Mouse (Mus musculus) naive thymus-derived CD4-positive, alpha-beta T cell, adult 2 months (primary cell): Measurements from ENCODE around the gene Cyp4f14.

Source experiments
- DNase-seq: peaks from one replicate; pipeline ENCODE4 v3.0.0-alpha.2; 2011; ENCODE audit warnings: low read depth

Cyp4f14 gene

DNA sequence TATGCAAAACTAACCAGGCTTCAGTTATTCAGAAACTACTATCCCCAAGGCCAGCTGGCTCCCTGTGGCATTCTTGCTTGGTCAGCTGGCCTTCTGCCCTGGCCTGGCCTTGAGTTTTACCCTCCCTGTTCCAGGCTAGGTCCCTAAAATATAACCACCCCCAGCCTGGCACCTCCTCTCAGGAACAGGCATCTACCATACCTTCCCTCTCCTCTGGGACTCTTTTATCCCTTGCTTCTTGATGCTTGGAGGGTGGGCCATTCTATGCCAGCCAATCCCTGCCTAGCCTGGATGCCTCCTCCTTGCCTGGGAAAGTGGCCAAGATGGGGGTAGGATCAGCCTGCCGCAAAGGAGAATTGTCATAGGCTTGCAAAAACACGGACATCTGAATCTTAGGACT is at the start of gene Cyp4f14:
TSS of gene Cyp4f14 (minus strand) at position 212 of the 400 bp plus-strand sequence.
- DNase-seq, result no peak

DNA sequence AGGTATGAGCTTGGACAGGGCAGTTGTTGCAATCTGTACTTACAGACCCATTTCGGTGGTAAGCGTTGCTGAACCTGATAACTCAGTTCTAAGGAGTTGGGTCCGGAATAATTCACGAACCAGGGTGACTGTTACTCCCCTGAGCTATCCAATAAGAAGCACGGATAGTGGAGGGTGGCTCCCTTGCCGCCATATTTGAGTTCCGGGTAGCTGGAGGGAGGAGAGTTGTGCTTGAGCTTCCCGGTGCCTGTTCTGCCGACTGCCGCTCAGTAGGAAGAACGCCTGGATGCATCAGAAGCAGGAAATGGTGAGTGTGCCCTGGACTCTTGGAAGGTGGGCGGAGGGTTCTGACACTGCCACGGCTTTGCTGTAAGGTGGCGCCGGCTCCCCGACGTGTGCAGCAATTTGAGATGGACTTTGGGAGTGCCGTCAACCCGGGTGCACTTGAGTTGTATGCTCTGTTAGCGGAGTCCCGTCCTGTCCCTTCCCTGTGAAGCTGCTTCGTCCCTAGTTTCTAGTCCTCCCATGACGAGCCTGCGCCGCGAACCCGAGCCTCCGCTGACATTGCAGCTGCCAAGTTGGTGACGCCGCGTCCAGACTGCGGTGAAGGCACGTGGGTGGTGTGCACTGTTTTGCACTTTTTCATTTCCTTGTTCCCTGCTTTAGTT is 48.6 kb upstream of the Cyp4f14 start, which contains the start of gene Zfp472:
TSS of gene Zfp472 (plus strand) at position 192 of the 668 bp plus-strand sequence.
- DNase-seq, result peak; percentile 96

DNA sequence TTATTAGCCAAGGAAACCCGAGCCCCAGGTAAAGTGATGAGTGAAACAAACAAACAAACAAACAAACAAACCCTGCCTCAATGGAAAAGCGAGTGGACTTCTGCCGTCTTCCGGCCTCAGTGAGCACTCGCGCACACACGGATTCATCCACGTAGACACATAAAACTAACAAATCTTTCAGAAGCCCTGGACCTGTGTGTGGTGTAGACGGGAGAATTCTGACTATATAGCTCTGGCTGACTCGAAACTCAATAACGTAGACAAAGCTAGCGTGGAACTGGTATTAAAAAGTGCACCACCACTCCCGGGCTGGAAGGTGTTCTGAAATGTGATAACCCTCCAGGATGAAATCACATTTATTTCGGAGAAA is 48.1 kb upstream of the Cyp4f14 start:
- no peak for DNase-seq

DNA sequence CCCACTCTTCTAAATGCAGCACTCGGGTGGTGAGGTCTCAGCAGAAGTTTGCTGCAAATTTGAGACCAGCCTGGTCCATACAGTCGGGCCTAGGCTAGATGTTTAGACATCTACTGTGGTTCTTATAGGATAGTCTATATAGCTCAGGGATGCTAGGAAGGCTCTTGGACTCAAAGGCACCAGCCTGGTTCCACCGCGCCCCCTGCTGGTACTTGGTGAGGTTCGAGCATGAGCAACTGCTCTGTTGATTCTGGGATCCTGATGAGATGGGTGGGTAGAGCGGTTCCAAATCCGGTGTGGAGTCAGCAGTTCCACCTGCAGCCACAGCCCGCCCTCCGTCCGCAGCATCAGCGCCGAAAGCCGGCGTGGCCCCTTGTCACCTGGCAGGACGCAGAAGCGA is 34.3 kb upstream of the Cyp4f14 start:
- DNase-seq, result peak; percentile 89

DNA sequence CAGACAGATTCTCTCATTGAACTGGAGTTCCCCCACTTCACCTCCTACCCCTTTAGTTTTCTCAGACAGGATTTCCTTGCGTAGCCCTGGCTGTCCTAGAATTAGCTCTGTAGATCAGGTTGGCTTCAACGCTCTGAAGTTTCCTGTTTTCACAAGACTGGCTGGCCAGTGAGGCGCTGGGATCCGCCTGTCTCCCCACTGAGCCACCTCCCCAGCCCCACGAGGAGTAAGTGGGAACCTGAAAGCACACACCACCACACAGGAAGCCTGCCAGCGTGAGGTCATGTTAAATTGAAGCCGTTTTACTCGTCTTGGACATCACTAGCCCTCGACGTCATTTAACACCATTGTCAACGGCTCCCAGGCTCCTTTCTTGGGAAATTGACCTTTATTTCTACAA is 33.9 kb upstream of the Cyp4f14 start:
- DNase-seq, result peak; percentile 16

DNA sequence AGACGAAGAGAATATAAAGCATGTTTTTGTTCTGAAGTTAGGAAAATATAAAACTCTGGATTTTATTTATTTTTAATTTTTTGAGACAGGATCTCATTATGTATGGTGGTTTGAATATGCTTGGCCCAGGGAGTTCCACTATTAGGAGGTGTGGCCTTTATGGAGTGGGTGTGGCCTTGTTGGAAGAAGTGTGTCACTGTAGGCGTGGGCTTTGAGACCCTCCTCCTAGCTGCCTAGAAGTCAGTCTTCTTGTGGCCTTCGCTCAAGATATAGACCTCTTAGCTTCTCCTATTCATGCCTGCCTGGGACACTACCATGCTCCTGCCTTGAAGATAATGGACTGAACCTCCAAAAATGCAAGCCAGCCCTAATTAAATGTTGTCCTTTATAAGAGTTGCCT is 33.0 kb upstream of the Cyp4f14 start:
- no peak for DNase-seq

DNA sequence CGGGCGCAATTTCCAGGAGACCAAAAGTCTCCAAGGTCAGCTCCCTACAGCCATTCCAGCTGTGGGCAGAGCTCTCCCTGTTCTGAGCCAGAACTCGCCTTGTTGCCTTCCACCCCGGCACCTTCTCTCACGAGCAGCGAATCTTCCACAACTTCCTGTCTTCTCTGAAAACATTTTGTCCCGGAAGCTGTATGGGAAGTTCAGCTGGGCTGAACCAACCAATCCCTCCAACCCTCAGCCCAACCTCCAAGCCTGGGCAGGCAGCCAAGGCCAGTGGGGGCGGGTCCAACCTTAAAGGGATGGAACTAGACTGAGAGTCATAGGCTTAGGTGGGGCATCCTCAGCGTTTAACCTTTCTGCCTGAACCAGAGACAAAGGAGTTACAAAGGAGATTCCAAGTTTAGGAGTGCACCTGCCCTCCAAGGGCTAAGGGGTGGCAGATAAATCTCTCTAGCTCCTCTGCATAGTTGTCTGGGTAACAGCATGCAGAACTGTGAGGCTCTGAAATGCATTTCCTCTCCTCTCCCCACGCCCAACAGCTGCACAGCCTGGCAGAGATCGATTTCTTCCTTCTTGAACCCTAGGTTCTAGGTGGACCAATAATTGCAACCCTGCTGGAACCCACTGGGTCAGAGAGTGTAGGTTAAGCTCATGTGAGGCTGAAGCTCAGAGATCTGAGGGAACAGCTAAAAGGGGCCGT is 30.2 kb upstream of the Cyp4f14 start, which contains the start of gene Cyp4f13:
TSS of gene Cyp4f13 (minus strand) at position 188 of the 700 bp plus-strand sequence.
- peak; percentile 97 for DNase-seq

DNA sequence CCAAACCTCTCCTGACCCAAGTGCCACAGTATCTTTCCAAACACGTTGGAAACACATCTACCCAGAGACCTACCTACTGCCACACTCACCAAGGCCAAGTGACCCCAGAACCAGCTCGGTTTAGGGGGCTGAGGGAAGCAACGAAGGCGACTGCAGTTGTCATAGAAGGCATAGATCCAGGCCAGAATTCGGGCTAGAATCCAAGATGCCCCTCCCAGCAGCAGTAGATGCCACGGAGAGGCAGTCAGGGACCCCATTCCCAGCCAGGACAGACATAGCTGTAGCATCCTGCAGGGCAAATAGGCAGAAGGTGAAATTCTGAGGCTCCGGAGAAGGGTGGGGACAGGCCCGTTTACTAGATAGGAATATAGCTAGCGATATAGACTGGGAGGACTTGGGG is 29.6 kb upstream of the Cyp4f14 start:
- no peak for DNase-seq

DNA sequence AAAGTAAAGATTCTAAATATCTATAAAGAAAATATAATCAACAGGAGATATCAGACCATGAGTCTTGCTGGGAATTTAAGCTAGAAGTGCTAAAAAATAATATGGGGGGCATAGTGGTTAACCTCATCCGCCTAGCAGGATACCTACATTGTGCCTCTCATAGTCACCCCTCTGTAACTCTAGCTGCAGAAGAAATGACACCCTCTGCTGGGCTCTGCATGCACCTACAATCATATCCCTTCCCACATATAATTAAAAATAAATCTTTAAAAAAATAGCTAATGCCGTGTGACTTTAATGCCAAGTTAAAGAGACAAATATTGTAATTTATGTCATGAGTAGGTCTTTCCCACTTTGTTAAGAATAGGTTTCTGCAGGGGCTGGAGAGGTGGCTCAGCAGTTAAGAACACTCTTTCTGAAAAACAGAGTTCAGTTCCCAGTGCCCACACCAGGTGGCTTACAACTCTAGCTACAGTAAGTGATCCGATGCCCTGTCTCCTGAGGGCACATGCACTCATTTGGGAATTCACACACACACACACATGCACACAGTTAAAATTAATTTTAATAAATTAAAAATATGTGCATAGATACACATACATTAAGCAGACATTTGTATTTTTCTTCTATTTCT is 27.4 kb upstream of the Cyp4f14 start:
- peak; percentile 51 for DNase-seq

DNA sequence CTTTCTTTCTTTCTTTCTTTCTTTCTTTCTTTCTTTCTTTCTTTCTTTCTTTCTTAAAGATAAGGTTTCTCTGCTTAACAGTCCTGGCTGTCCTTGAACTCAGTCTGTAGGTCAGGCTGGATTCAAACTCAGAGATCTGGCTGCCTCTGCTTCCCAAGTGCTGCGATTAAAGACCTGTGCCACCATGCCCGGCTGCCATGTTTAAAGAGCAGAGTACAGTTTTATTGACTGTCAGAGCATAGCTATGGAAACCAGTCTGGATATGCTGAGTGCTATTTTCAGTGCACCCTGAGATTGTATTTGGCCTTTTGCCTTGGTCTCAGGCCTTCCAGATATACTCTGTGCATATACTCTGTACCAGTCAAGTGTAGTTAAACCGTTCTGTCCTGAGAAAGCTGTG is 26.5 kb upstream of the Cyp4f14 start:
- no peak for DNase-seq

DNA sequence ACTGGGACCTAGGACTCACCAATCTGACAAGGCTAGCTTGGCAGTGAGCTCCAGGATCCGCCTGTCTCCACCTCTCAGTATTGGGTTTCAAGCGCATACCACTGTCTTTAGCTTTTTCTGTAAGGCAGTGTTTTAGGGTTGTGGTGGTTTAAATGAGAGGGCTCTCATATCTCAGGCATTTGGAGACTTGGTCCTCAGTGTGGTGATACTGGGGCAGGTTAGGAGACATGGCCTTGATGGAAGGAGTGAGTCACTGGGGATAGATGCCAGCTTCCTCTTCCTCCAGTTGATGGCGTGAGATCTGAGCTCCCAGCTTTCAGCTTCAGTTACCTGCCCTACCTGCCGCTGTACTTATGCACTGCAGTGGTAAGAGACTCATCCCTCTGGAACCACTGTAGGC is 22.7 kb upstream of the Cyp4f14 start:
- DNase-seq, result no peak

DNA sequence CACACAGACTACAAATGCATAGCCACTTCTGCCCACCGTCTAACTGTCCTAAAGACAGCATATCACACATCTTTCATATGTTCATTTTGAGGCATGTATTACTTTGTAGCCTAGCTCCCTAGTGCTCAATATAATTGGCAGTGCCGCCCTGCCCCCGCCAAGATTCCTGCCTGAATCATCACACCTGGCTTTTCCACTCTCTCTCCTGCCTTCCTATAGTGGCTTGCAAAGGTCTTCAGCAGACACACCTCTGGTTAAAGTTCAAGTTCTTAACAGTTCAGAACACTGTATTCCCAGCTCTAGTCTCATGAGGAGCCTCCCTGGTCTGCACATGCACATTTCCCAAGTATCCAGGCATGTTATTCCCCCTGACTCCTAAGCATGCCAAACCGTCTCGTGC is 10.7 kb upstream of the Cyp4f14 start:
- DNase-seq, result no peak

DNA sequence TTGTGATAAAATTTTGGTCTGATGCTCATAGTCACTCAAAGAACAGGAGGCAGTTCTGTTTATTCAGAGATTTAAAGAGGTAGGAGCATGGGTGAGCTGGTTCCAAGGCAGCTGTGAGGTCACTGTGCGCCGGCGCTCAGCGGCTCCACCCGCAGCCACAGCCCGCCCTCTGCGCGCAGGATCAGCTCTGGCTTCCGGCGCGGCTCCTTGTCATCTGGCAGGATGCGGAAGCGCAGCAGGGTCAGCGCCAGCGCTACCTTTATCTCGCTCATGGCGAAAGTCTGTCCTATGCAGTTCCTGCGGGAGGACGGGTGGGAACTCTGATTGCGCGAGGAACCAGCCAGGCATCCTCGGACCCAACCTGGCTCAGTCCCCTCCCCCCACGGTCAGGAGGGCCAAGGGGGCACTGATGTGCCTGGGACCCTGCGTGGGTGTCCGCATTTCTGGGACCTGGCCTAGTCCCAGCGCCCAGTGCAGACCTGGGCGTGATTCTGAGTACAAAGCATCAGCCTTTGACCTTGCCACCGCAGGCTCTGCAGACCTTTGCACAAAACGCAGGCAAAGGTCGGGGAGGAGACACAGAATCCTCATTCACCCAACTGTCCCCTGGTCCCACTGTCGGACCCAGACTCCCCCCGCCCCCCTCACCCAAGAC is 7.6 kb upstream of the Cyp4f14 start:
- DNase-seq, result peak; percentile 86

DNA sequence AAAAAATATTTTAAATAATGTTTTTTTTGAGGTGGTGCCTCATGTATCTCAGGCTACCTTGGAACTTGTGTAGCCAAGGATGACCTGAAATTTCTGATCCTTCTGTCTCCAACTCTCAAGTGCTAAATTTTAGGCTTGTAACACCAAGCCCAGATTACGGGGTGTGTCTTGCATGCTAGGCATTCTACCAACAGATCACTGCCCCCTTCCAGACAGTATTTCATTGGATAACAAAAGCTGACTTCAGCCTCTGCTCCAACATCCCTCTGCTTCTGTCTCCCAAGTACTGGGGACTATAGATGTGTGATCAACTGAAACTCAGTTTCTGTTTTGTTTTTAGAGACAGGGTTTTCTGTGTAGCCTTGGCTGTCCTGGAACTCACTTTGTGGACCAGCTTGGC is 6.5 kb upstream of the Cyp4f14 start:
- DNase-seq, result no peak

DNA sequence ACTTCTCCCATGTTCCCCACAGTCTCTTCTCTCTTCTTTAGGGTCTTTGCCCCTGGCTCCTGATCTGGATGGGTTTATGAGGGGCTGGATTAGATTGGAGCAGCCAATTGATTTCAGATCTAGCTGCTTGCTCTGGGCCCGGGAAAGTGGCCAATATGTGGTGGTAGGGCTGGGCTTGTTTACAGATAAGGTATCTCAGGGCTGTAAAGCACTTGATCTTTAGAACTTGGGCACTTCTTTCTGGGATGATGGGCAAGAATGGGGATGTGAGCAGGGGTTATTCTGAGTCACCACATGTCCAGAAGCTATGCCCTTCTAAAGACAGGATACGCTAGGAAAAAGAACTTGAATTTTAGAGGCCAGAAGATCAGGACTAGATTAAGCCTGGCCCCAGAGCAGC is 2.0 kb upstream of the Cyp4f14 start:
- no peak for DNase-seq

DNA sequence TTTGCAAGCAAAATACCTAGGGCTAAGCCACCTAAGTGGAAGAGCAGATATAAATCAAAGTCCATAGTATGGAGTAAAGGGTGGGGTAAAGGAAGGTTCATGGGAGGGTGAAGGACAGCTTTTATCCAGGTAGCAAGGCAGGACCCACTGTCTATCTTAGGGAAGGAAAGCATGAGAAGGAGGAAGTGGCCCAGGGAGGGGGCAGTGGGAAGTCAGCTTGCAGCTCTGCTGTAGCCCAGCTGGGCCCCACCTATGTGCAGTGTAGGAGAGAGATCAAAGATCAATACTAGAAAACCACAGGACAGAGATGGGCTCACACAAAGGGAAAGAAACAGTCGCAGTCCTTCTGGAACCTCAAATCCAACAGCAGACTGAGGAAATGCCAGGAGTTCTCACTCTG is 1.1 kb downstream of the Cyp4f14 start:
- no peak for DNase-seq

DNA sequence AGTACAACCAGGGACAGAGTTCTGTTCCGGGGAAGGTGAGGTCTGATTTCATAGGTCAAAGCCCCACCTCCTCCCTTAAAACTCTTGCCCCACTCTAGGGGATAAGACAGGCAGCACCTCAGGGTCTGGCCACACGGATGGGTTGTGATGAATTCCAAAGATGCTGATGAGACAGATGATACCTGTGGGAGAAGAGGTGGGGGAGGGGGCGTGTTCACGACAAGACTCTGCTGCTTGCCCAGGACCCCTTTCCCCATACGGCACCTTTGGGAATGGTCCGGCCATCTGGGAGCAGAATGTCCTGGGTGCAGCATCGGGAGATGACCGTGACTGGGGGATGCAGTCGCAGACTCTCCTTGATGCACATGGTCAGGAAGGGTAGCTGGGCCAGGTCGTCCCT is 11.0 kb downstream of the Cyp4f14 start:
- DNase-seq, result no peak

DNA sequence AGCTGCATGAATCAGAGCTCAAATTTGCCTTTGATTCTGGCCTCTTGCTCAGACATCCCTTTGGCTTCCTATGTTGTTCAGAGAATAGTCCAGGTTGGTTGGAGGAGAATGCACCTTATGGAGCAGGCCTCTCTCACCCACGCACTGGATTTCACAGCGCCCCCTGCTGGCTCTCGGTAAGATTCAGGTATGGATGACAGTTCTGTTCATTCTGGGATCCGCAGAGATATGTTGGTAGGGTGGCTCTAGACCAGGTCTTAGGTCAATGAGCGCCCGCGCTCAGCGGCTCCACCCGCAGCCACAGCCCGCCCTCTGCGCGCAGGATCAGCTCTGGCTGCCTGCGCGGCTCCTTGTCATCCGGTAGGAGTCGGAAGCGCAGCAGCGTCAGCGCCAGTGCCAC is 11.9 kb downstream of the Cyp4f14 start:
- DNase-seq, result peak; percentile 74

DNA sequence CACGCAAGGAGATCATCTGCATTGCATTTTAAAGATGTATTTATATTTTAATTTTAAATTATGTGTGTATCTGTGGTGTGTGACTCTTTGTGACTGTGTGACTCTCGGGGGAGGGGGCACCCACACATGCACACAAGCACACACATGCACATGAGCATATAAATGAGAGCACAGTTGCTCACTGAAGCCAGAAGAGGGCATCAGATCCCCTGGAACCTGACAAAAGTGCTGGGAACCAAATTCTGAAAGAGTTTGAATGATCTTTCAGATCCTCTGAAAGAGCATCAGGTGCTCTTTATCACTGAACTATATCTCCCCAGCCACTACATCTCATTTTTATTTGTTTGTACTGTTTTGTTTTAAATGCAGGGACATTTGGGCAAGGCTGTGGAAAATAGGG is 12.7 kb downstream of the Cyp4f14 start:
- peak; percentile 45 for DNase-seq

DNA sequence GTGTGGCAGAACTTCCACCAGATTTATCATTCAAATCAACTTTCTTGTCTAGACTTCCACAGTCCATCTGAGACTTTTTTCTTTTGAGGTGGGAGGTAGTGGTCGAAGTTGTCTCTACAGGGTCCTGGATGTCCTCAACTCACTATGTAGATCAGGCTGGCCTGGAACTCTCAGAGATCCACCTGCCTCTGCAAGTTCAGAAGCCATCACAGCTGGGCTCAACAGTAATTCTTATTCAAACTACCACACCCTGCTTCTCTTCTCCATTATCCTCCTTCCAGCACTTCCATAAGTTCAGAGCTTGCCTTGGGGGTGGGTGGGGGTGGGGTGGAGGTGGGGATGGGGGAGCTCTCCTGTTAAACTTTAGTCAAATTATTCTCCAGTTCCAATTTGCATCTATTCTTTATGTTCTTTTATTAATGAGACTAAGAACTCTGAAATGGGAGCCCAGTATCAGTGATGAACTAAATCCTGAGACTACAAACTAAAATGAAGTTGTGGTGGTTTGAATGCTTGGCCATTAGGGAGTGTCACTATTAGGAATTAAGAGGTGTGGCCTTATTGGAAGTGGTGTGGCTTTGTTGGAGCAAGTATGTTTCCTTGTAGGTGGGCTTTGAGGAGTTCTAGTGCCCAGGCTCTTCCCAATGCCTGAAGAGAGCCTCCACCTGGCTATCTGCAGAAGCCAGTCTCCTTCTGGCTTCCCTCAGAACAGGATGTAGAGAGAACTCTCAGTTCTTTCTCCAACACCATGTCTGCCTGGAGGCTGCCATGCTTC is 15.2 kb downstream of the Cyp4f14 start:
- no peak for DNase-seq

DNA sequence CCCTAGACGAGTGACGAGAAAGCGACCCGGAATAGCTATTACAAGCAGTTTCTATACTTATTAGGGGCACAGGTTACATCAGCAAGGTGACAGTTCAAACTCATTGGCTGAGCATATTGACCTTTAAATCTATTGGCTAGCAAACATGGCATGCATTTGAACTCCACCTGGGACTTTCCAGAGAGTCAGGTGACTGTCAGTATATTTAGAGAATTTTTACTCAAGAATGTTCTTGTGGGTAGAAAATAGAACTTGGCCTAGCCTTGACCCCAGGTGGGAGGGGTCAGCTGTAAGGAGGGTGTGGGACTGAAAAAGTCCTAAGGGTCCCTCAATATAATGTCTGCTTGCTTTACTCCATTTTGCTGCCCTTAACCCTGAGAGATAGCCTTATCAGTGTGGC is 21.7 kb downstream of the Cyp4f14 start:
- DNase-seq, result no peak

DNA sequence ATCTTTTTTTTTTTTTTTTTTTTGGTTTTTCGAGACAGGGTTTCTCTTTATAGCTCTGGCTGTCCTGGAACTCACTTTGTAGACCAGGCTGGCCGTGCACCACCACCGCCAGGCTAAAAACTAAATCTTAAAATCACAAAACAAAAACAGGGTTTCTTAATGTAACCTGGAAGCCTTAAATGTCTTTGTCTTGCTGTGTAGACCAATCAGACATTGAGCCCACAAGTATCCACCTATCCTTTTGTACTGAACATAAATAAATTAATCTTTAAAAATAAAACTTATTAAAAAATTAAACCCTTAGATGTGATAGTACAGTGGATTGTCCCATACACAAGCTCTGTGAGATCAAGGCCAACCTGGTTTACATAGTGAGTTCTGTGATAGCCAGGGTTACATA is 23.2 kb downstream of the Cyp4f14 start:
- no peak for DNase-seq
